Mouse (Mus musculus): ENCODE results near the gene Gm43951. TPM values are rescaled to one million over a fixed set of nuclear protein-coding genes. Genes with fewer than 3 reads are reported as not detected.
A peak's percentile ranks its signal among the peaks of the same experiment; 100 is the strongest.

Gm43951 gene
- 0.75 and 0.79 TPM in 2 replicates for polyA plus RNA-seq (2015; fragmentation: Nextera tagmentation; extraction: Ambion mirVana)

GRCm38 (mm10) chr11:72206341-72207203 is at the start of gene Gm43951:
Gene Gm43951 (minus strand): TSS chr11:72206840.
- Histone ChIP-seq H3K9ac (peak within 1 kb of the TSS; percentile 94), H3K4me2 (peak within 1 kb of the TSS; percentile 88), H3K27ac (replicated peaks) (peak within 1 kb of the TSS; percentile 81), H3K9me3 (no peaks in the 10 kb centered on the region), H3K36me3 (peaks cover 34% of the 10 kb centered on the region), H3K27me3 (no peaks in the 10 kb centered on the region), H3K4me1 (replicated peaks) (peaks cover 32% of the 10 kb centered on the region), H3K4me3 (peak within 1 kb of the TSS; percentile 76)
- ATAC-seq (ENCODE audit: low read depth): peak; percentile 66
- WGBS: under 1% methylated on average over 43 of the region's 43 CpGs

- Histone ChIP-seq H3K9me3 (no peaks in the 10 kb centered on the region), H3K36me3 (no peaks in the 10 kb centered on the region), H3K4me2 (no peak overlapping the region), H3K9ac (no peak overlapping the region), H3K27me3 (no peaks in the 10 kb centered on the region), H3K4me1 (replicated peaks) (no peaks in the 10 kb centered on the region), H3K4me3 (no peak overlapping the region), H3K27ac (replicated peaks) (no peak overlapping the region)
- 77% methylated on average over 2 of the region's 2 CpGs for WGBS
- no peak for ATAC-seq (ENCODE audit: low read depth)
Observed at GRCm38 (mm10) chr11:72256441-72256840, 49.8 kb upstream of the Gm43951 start.

- H3K4me2 ChIP-seq: no peak overlapping the region
- H3K4me3 ChIP-seq: no peak overlapping the region
- H3K4me1 ChIP-seq (replicated peaks): no peaks in the 10 kb centered on the region
- no peak overlapping the region for H3K9ac ChIP-seq
- H3K9me3 ChIP-seq: no peaks in the 10 kb centered on the region
- H3K27me3 ChIP-seq: no peaks in the 10 kb centered on the region
- no peaks in the 10 kb centered on the region for H3K36me3 ChIP-seq
- no peak overlapping the region for H3K27ac ChIP-seq (replicated peaks)
- no peak for ATAC-seq (ENCODE audit: low read depth)
- WGBS: 97% methylated on average over 4 of the region's 4 CpGs
Observed at GRCm38 (mm10) chr11:72255629-72256028, 49.0 kb upstream of the Gm43951 start.

GRCm38 (mm10) chr11:72245196-72245753 is 38.6 kb upstream of the Gm43951 start:
- H3K4me3 ChIP-seq: no peak overlapping the region
- no peak for ATAC-seq (ENCODE audit: low read depth)
- WGBS: 76% methylated on average over 8 of the region's 8 CpGs
- H3K27me3 ChIP-seq: no peaks in the 10 kb centered on the region
- no peak overlapping the region for H3K9ac ChIP-seq
- no peaks in the 10 kb centered on the region for H3K9me3 ChIP-seq
- H3K27ac ChIP-seq (replicated peaks): no peak overlapping the region
- no peaks in the 10 kb centered on the region for H3K4me1 ChIP-seq (replicated peaks)
- no peak overlapping the region for H3K4me2 ChIP-seq
- no peaks in the 10 kb centered on the region for H3K36me3 ChIP-seq

DNA sequence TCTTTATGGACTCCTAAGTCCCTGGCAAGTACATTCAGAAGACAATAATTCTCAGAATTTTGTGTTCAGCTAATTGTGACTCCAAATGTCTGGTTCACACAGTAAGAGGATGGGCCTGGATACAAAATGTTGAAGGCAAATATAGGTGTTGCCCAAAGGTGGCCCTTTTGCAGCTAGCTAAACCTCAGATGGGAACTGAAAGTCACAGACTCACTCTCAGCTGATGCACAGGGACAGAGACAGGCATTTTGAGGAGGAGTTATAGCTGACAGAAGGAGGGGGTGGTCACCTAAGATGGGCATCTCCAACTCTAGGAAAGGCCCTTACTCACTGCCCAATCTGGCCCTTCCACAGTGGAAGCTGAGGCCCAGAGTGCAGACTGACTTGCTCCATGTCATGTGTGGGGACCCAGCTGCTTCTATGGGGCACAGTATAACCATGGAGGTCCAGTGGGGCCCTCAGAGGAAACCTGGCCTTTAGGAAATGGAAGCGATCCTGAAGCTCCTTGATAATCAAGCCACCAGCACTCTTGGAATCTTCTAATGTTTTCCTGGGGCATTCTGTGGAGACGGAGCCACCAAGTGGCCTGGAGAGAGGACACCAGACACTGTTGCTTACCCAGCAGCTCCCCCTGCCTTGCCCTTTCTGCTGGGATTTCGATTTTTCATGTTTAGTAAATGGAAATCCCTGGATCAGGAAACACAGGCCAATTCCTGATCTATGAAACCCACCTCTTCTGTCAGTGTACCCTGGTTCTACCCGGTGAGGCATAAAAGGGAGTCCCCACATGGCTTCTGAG is 33.6 kb upstream of the Gm43951 start:
- Histone ChIP-seq H3K4me1 (replicated peaks) (no peaks in the 10 kb centered on the region), H3K36me3 (no peaks in the 10 kb centered on the region), H3K4me2 (no peak overlapping the region), H3K9ac (no peak overlapping the region), H3K4me3 (no peak overlapping the region), H3K27me3 (no peaks in the 10 kb centered on the region), H3K9me3 (no peaks in the 10 kb centered on the region), H3K27ac (replicated peaks) (no peak overlapping the region)
- 77% methylated on average over 4 of the region's 4 CpGs for WGBS
- no peak for ATAC-seq (ENCODE audit: low read depth)

DNA sequence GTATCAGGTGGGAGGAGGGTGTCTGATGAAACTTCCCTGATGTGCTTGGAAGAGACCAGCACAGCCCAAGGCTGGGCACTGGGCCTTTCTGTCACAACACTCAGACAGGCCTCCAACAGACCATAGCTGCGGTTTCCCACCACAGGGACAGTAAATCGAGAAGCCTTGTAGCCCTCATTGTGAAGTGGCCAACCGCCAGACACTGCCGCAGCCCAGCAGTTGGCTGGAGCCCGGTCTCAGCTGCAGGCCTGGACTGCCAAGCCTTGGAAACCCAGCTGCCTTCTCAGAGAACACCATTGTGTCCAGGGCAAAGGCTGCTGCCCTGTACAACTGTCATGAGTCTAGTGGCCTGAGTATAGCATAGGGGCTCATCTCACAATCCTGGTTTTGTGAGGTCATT is 27.4 kb upstream of the Gm43951 start:
- 67% methylated on average over 5 of the region's 5 CpGs for WGBS
- no peaks in the 10 kb centered on the region for H3K9me3 ChIP-seq

GRCm38 (mm10) chr11:72232991-72233390 is 26.4 kb upstream of the Gm43951 start:
- Histone ChIP-seq H3K27ac (replicated peaks) (no peak overlapping the region), H3K4me3 (no peak overlapping the region), H3K27me3 (no peaks in the 10 kb centered on the region), H3K9ac (no peak overlapping the region), H3K9me3 (no peaks in the 10 kb centered on the region), H3K36me3 (no peaks in the 10 kb centered on the region), H3K4me1 (replicated peaks) (no peaks in the 10 kb centered on the region), H3K4me2 (no peak overlapping the region)
- 73% methylated on average over 1 of the region's 1 CpGs for WGBS
- ATAC-seq (ENCODE audit: low read depth): no peak

More for the DNA sequence above, 27.4 kb upstream of the Gm43951 start:
- Histone ChIP-seq H3K4me1 (replicated peaks) (no peaks in the 10 kb centered on the region), H3K27me3 (no peaks in the 10 kb centered on the region), H3K4me3 (no peak overlapping the region), H3K4me2 (no peak overlapping the region), H3K9ac (no peak overlapping the region), H3K27ac (replicated peaks) (no peak overlapping the region), H3K36me3 (no peaks in the 10 kb centered on the region)
- ATAC-seq (ENCODE audit: low read depth): no peak

DNA sequence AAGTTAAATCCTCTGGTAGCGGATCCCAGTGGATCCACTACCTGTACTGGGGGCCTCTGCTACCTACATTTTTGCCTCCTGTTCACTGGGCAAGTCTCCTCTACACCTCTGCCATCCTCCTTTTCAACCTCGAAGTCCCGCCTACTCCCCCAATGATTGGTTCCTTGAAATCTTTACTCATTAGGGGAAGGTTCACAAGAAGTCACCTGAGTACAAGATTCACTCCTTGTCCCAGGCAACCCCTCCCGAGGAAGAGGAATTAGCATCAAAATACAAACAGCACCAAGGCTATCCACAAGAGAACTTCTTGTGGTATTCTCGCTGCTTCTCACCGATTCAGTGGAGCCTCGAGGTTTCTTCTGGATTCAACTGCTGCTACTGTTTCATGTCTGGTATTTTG is 25.4 kb upstream of the Gm43951 start:
- Histone ChIP-seq H3K9me3 (no peaks in the 10 kb centered on the region), H3K27ac (replicated peaks) (no peak overlapping the region), H3K4me2 (no peak overlapping the region), H3K4me1 (replicated peaks) (no peaks in the 10 kb centered on the region), H3K9ac (no peak overlapping the region), H3K4me3 (no peak overlapping the region), H3K27me3 (no peaks in the 10 kb centered on the region), H3K36me3 (no peaks in the 10 kb centered on the region)
- 86% methylated on average over 7 of the region's 7 CpGs for WGBS
- ATAC-seq (ENCODE audit: low read depth): no peak

DNA sequence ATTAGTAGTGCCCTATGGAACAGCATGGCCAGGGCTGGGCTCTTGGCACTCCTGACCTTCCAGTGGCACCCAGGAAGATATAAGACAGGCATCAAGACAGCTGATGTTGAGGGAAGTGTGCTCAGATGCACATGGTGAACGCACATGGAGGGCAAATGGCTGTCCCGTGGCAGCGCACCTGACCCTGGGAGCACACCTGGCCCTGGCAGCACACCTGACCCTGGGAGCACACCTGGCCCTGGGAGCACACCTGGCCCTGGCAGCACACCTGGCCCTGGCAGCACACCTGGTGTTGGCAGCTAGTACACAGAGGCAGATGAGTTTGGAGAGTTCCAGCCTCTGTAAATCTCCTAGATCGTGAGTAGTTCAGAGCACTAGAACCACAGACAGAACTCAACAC is 21.9 kb upstream of the Gm43951 start:
- Histone ChIP-seq H3K27me3 (no peaks in the 10 kb centered on the region), H3K36me3 (no peaks in the 10 kb centered on the region), H3K4me1 (replicated peaks) (peaks cover 10% of the 10 kb centered on the region), H3K27ac (replicated peaks) (no peak overlapping the region), H3K9ac (no peak overlapping the region), H3K4me2 (no peak overlapping the region), H3K9me3 (no peaks in the 10 kb centered on the region), H3K4me3 (no peak overlapping the region)
- WGBS: 89% methylated on average over 4 of the region's 4 CpGs
- no peak for ATAC-seq (ENCODE audit: low read depth)

- peaks cover 10% of the 10 kb centered on the region for H3K4me1 ChIP-seq (replicated peaks)
- no peak for ATAC-seq (ENCODE audit: low read depth)
- H3K4me2 ChIP-seq: no peak overlapping the region
- no peak overlapping the region for H3K27ac ChIP-seq (replicated peaks)
- no peaks in the 10 kb centered on the region for H3K36me3 ChIP-seq
- H3K4me3 ChIP-seq: no peak overlapping the region
- H3K27me3 ChIP-seq: no peaks in the 10 kb centered on the region
- 89% methylated on average over 6 of the region's 6 CpGs for WGBS
- no peaks in the 10 kb centered on the region for H3K9me3 ChIP-seq
- no peak overlapping the region for H3K9ac ChIP-seq
Observed at GRCm38 (mm10) chr11:72226901-72227300, 20.3 kb upstream of the Gm43951 start.

DNA sequence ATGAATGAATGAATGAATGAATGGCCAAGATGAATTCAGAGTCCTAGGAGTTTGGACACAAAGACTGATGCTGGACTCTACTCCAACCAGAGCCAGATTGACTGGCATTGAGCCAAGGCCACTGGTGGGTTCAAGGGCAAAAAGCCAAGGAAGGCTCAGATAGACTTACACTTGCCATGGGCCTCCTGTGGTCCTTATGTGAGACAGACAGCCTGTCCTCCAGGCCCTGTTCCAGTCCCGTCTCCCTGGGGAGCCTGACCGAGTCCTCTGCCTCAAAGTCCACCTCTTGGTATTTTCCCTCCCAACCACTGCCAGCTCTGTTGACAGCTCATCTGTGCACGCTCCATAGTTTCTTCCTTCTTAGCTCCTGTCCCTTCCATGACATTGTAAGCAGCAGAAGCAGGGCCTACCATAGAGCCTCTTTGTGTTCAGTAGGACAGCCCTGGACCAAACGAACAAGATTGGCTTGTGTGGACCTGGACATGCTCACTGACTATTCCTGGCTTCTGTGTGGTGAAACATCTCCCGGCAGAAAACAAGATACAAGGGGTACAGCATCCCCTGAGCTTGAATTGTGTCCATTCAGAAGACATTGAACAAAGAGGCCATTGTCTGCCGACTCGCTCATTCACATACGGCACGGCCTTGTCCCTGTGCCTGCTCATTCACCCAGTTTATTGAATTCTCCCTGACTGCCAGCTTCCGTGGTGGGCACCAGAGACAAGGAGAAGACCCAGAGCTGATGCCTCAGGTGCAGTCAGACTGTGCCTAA is 19.6 kb upstream of the Gm43951 start:
- peak; percentile 48; the same call in 1 of the 2 replicates for ATAC-seq (ENCODE audit: low read depth)

More for the DNA sequence above, 19.6 kb upstream of the Gm43951 start:
- H3K9ac ChIP-seq: no peak overlapping the region
- no peak overlapping the region for H3K4me3 ChIP-seq
- H3K36me3 ChIP-seq: no peaks in the 10 kb centered on the region
- peaks cover 10% of the 10 kb centered on the region for H3K4me1 ChIP-seq (replicated peaks)
- WGBS: 31% methylated on average over 10 of the region's 10 CpGs
- no peaks in the 10 kb centered on the region for H3K9me3 ChIP-seq
- no peaks in the 10 kb centered on the region for H3K27me3 ChIP-seq
- 0 out of 2 replicates have a peak overlapping the region, but pooled peaks have one; percentile 9 for H3K27ac ChIP-seq (replicated peaks)
- H3K4me2 ChIP-seq: no peak overlapping the region

Measured in neural tube, embryonic 13.5 days (tissue).